Mouse (Mus musculus) midbrain, embryonic 10.5 days (tissue): ENCODE data around the gene Tbc1d16. TPM values are rescaled to one million over a fixed set of nuclear protein-coding genes. Genes with fewer than 3 reads are reported as not detected.
"Not testable (repeated sequence)": the region's sequence is repeated elsewhere in the genome, so short reads cannot be mapped to it uniquely, and the experiment has no call there.

Source experiments
- DNase-seq: peaks from one replicate; pipeline ENCODE4 v3.0.0-alpha.2; 2017; ENCODE audit warnings: low spot score
- H3K27ac ChIP-seq: fragments of 300-500 bp; sonication (generic); replicated peaks from 2 replicates; pipeline ENCODE4 v1.5.1; 2016; ENCODE audit warnings: mild to moderate bottlenecking
- H3K27me3 ChIP-seq: fragments of 300-500 bp; sonication (generic); 2 replicates; pipeline ENCODE4 v1.6.1; 2016; ENCODE audit warnings: low read depth, mild to moderate bottlenecking; ENCODE audit not compliant: poor library complexity, severe bottlenecking
- H3K36me3 ChIP-seq: fragments of 300-500 bp; sonication (generic); 2 replicates; pipeline ENCODE4 v1.6.1; 2016; ENCODE audit warnings: mild to moderate bottlenecking, moderate library complexity
- H3K4me1 ChIP-seq: fragments of 300-500 bp; sonication (generic); 2 replicates; pipeline ENCODE4 v1.6.1; 2016
- H3K4me3 ChIP-seq: fragments of 300-500 bp; sonication (generic); 2 replicates; pipeline ENCODE4 v1.5.1; 2016; ENCODE audit warnings: mild to moderate bottlenecking, moderate library complexity
- H3K9me3 ChIP-seq: fragments of 300-500 bp; sonication (generic); replicated peaks from 2 replicates; pipeline ENCODE4 v1.6.1; 2016; ENCODE audit warnings: mild to moderate bottlenecking
- WGBS: fragments of 180-500 bp; shearing (Covaris S2); methylation state at CpG from one replicate; pipeline ENCODE4 v1.1.7; 2016; 5-methylcytosine and 5-hydroxymethylcytosine counted together
- polyA plus RNA-seq: library from polyadenylated mRNA; unstranded; fragments of >200 nt; fragmentation: Nextera tagmentation; extraction: Ambion mirVana; gene quantifications from 2 replicates; pipeline ENCODE4 v1.2.1, GENCODE M21; 2016

The Tbc1d16 gene
- polyA plus RNA-seq, 1 experiment from 2014 or later: 27.0 TPM

DNA sequence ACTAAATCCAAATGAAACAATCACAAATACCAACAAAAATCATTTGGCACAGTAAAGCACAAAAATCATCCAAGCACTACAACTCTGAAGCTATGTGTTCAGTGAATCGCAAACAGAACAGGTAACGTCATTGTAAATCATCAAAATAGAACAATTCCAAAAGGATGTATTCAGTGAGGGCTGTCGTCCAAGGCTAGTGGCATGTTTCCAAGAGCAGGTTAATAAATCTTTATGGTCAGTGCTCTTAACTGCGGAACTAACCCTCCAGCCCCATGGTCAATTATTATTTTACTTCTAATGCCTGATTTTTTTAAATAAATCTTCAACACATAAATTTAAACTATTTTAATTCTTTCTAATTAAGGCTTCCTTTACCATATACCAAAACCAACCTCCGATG is 28.3 kb upstream of the Tbc1d16 start:
- 93% methylated on average over 5 of the region's 5 CpGs for WGBS
- not testable (repeated sequence) for H3K27ac ChIP-seq

DNA sequence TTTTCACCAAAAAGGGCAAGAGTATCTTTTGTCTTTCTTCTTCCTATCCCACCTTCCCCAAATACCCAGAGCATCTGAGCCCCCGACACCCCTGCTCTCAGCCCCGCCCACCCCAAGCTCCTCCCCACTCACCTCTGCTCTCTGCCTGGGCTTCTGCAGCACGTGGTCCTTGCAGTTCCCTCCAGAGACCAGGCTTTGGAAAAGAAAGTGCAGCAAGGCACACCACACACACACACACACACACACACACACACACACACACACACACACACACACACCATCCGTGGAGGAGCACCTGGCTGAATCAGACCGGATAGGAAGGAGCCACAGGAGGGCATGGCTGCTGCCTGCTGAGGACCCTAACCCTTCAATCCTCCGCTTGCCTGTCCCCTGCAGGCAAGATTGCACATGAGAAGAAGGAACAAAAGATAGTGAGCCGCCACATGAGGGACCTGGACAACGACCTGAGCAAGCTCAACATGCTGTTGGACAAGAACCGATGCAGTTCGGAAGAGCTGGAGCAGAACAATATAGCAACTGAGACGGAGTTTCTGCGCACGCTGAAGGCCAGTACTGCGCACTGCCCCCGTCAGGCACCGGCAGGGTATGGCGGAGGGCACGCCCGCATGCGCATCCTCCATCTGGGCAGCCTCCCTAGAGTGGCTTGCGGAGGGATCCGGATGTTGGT is 24.7 kb upstream of the Tbc1d16 start:
- peak; percentile 70 for DNase-seq
- H3K27ac ChIP-seq: peak overlapping the region; percentile 75
- peaks cover 24% of the 10 kb centered on the region for H3K27me3 ChIP-seq
- no peaks in the 10 kb centered on the region for H3K9me3 ChIP-seq
- peaks cover 18% of the 10 kb centered on the region for H3K36me3 ChIP-seq
- peaks cover 40% of the 10 kb centered on the region for H3K4me1 ChIP-seq
- 7% methylated on average over 22 of the region's 22 CpGs for WGBS
- peak overlapping the region; percentile 37 for H3K4me3 ChIP-seq

More for the DNA sequence above, 28.3 kb upstream of the Tbc1d16 start:
- Histone ChIP-seq H3K36me3 (peaks cover 39% of the 10 kb centered on the region), H3K27me3 (peaks cover 20% of the 10 kb centered on the region), H3K4me1 (peaks cover 38% of the 10 kb centered on the region)
- DNase-seq, H3K4me3 ChIP-seq, H3K9me3 ChIP-seq: not testable (repeated sequence)

DNA sequence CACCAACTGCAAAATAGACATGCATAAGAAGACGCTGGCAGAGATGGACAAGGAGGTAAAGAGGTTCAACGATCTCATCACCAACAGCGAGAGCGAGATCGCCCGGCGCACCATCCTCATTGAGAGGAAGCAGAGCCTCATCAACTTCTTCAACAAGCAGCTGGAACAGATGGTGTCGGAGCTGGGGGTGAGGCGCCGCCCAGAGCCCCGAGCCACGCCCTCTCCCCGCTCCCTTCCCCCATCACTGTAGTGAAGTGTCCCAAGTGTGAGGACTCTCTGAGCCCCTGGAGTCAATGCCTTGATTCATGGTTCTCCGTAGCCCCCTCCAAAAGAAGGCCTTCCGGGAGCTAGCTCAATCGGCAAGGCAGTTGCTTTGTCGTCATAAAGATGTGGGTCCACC is 22.7 kb upstream of the Tbc1d16 start:
- Histone ChIP-seq H3K4me3 (no peak overlapping the region), H3K4me1 (peaks cover 30% of the 10 kb centered on the region), H3K36me3 (peaks cover 20% of the 10 kb centered on the region), H3K9me3 (no peaks in the 10 kb centered on the region), H3K27me3 (peaks cover 24% of the 10 kb centered on the region), H3K27ac (peak overlapping the region; percentile 33; the same call in 1 of the 2 replicates)
- no peak for DNase-seq
- WGBS: 70% methylated on average over 17 of the region's 17 CpGs

DNA sequence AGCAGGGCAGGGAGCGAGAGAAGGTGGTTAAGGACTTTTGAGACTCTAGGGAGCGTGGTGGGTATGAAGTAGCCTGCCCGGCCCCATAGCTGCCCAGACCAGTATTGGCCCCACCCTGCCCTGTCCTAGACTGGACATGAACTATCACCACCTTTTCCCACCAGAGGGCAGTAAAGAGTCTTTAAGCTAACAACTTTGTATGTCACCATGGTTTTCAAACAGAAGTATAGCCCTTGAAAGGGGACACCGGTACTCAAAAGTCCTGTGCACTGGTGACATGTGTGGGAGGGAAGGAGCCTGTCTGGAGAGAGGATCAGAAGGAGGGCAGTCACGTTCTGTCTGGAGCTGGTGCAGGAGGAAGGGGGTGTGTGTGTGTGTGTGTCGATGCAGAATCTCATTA is 20.7 kb upstream of the Tbc1d16 start:
- peaks cover 27% of the 10 kb centered on the region for H3K36me3 ChIP-seq
- no peaks in the 10 kb centered on the region for H3K9me3 ChIP-seq
- H3K4me1 ChIP-seq: peaks cover 30% of the 10 kb centered on the region
- peak; percentile 62 for DNase-seq
- 39% methylated on average over 6 of the region's 6 CpGs for WGBS
- H3K4me3 ChIP-seq: no peak overlapping the region
- H3K27ac ChIP-seq: peak overlapping the region; percentile 30; the same call in 1 of the 2 replicates
- H3K27me3 ChIP-seq: peaks cover 24% of the 10 kb centered on the region

DNA sequence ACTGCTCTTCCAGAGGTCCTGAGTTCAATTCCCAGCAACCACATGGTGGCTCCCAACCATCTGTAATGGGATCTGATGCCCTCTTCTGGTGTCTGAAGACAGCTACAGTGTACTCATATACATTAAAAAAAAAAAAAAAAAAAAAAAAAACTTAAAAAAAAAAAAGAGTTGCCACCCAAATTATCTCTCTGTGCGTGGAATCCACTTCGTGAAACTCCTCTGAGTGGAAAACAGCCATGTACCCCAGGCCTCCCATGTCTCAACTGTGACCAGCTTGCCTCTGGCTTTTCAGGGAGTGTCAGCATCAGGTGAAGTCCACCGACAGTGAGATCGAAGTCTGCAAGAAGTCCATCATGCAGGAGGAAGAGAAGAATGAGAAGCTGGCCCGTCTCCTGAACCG is 17.2 kb upstream of the Tbc1d16 start:
- WGBS: 94% methylated on average over 6 of the region's 6 CpGs
- H3K4me3 ChIP-seq, DNase-seq, H3K27ac ChIP-seq, H3K27me3 ChIP-seq, H3K4me1 ChIP-seq, H3K9me3 ChIP-seq: not testable (repeated sequence)
- H3K36me3 ChIP-seq: peaks cover 55% of the 10 kb centered on the region

DNA sequence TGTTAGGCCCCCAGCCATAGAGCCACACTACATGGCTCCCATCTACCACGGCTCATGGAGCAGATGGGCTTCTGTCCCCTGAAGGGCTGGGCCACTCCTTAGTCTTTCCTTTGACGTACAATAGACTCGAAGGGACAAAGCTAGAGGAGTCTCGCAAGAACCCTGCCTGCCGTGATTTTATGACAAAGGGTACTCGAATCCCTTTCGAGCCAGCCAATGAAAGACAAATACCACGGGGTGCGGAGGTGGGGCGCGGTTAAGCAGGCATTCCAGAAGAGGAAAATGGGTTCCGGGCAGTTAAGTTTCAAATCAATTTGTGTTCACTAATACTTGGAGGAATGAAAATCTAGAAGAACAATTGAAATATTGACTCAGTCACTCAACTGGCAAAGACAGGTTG is 11.2 kb upstream of the Tbc1d16 start:
- DNase-seq: no peak
- Histone ChIP-seq H3K36me3 (peaks cover 82% of the 10 kb centered on the region), H3K27ac (no peak overlapping the region), H3K4me3 (no peak overlapping the region), H3K9me3 (peaks cover 4% of the 10 kb centered on the region; the same call in 1 of the 2 replicates), H3K27me3 (no peaks in the 10 kb centered on the region), H3K4me1 (peaks cover 27% of the 10 kb centered on the region)
- 94% methylated on average over 12 of the region's 12 CpGs for WGBS

DNA sequence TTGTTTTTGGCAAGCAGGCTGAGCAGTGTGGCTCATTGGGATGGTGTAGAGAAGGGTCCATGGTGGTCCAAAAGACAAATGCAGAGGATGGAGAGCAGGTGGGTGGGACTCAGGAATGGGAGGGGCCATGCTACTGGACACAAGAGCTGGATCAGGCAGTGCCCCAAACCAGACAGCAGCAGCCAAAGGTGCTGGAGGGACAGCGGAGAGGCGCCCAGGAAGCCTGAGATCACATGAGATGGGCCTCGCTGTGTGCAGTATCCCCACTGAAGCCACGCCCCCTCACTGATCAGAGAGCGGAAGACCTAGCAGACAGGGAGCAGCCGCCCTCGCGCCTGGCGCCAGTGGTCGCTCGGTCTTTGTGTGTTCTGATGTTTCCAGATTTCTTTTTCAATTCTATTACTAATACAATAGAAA is 10.0 kb upstream of the Tbc1d16 start:
- peak overlapping the region; percentile 42 for H3K4me3 ChIP-seq
- peaks cover 27% of the 10 kb centered on the region for H3K4me1 ChIP-seq
- peak; percentile 57 for DNase-seq
- WGBS: 32% methylated on average over 11 of the region's 11 CpGs
- no peaks in the 10 kb centered on the region for H3K27me3 ChIP-seq
- peak overlapping the region; percentile 69 for H3K27ac ChIP-seq
- peaks cover 82% of the 10 kb centered on the region for H3K36me3 ChIP-seq
- H3K9me3 ChIP-seq: peaks cover 8% of the 10 kb centered on the region; the same call in 1 of the 2 replicates

DNA sequence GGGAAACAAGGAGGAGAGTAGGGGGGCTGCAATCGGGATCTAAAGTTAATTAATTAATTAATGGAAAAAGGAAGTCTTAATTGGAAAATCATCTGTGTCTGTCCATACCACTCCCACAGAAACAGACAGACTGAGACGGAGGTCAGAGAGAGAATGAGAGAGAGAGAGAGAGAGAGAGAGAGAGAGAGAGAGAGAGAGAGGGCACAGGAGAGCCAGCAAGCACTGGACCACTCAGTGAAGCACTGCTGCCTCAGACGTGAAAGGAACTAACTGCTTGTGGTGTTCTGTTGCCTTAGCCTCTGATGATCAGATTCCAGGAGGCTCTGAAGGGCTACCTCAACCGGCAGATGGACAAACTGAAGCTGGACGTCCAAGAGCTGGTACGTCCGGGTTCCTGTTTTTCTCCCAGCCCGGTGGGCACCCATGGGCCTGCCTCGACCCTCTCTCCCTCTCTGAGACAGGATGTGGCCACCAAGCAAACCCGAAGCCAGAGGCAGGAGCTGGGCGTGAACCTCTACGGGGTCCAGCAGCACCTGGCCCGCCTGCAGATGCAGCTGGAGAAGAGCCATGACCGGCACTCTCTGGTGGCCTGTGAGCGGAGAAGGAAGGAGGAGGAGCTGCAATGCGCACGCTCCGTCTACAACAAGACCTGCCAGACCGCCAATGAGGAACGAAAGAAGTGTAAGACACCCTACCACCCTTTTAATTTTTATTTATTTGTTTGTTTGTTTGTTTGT is 9.4 kb upstream of the Tbc1d16 start:
- H3K4me3 ChIP-seq: peak overlapping the region; percentile 42
- H3K4me1 ChIP-seq: peaks cover 27% of the 10 kb centered on the region
- 35% methylated on average over 20 of the region's 20 CpGs for WGBS
- DNase-seq: no peak
- peaks cover 82% of the 10 kb centered on the region for H3K36me3 ChIP-seq
- peak overlapping the region; percentile 69 for H3K27ac ChIP-seq
- no peaks in the 10 kb centered on the region for H3K27me3 ChIP-seq
- H3K9me3 ChIP-seq: peaks cover 8% of the 10 kb centered on the region; the same call in 1 of the 2 replicates

DNA sequence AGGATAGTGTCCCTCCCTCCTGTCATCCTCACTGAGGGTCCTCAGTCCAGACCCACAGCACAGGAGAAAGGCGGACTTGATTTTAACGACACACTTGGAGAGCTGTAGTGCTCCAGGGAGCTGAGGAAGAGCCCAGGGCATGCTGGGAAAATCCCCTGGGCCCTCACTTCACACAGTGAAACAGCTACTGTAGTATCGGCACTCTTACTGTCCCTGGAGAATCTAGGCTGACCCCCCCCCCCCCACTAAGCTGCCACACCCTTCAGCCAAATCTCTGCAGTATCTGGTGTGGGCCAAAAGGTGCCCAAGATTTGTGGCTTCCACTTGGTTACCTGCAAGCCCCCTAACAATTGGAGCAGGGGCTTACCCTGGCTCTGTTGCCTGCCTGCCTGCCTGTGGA is 8.7 kb upstream of the Tbc1d16 start:
- Histone ChIP-seq H3K9me3 (peaks cover 8% of the 10 kb centered on the region; the same call in 1 of the 2 replicates), H3K27me3 (no peaks in the 10 kb centered on the region), H3K27ac (0 out of 2 replicates have a peak overlapping the region, but pooled peaks have one; percentile 69), H3K4me3 (no peak overlapping the region), H3K4me1 (peaks cover 27% of the 10 kb centered on the region), H3K36me3 (peaks cover 82% of the 10 kb centered on the region)
- DNase-seq: no peak
- WGBS: 73% methylated on average over 3 of the region's 3 CpGs

DNA sequence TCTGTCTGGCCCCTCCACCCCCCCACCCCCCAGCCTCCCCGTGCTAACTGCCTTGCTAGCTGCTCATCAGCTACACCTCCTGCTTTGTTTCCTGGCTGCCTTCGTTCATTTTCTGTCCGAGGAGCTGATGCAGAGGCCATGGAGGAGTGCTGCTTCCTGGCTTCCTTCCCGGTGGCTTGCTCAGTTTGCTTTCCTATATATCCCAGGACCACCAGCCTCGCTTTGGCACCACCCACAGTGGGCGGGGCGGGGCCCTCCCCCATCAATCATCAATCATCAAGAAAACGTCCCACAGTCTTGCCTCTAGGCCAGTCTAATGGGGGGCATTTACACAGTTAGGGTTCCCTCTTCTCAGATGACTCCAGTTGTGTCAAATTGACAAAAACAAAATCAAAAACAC is 8.1 kb upstream of the Tbc1d16 start:
- H3K27ac ChIP-seq: no peak overlapping the region
- peaks cover 8% of the 10 kb centered on the region; the same call in 1 of the 2 replicates for H3K9me3 ChIP-seq
- peaks cover 27% of the 10 kb centered on the region for H3K4me1 ChIP-seq
- H3K27me3 ChIP-seq: no peaks in the 10 kb centered on the region
- DNase-seq: no peak
- no peak overlapping the region for H3K4me3 ChIP-seq
- 55% methylated on average over 8 of the region's 8 CpGs for WGBS
- H3K36me3 ChIP-seq: peaks cover 82% of the 10 kb centered on the region

DNA sequence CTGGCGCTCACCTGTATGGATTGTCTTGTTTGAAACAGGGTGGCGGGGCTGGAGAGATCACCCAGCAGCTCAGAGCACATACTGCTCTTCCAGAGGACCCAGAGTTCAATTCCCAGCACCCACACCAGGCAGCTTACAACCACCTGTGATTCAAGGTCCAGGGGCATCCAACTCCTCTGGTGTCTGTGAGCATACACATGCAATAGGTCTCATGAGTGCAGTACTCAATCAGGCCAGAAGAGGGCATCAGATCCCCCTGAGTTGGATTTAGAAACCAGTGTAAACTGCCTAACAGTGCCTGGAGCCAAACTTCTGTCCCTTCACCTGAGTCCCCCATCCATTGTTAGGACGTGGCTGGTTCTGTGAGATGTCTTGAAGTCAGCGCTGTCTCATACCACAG is 7.3 kb upstream of the Tbc1d16 start:
- Histone ChIP-seq H3K4me1 (peaks cover 31% of the 10 kb centered on the region), H3K27me3 (no peaks in the 10 kb centered on the region), H3K9me3 (peaks cover 8% of the 10 kb centered on the region; the same call in 1 of the 2 replicates), H3K4me3 (no peak overlapping the region), H3K27ac (no peak overlapping the region), H3K36me3 (peaks cover 80% of the 10 kb centered on the region)
- WGBS: 85% methylated on average over 4 of the region's 4 CpGs
- peak; percentile 63 for DNase-seq

DNA sequence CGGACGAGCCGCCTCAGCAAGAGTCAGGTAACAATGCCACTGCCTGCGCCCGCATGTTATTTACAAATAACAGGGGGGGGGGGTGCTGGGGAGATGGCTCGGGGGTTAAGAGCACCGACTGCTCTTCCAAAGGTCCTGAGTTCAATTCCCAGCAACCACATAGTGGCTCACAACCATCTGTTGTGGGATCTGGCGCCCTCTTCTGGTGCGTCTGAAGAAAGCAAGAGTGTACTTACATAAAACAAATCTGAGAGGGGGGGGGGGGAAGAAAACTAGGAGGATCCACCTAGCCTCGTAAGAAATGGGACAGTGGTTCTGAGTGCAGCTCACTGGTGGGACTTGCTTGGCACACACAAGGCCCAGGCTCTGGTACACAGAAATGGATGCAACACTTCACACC is 6.5 kb upstream of the Tbc1d16 start:
- Histone ChIP-seq H3K36me3 (peaks cover 72% of the 10 kb centered on the region), H3K27me3 (no peaks in the 10 kb centered on the region), H3K9me3 (peaks cover 8% of the 10 kb centered on the region; the same call in 1 of the 2 replicates), H3K27ac (no peak overlapping the region), H3K4me3 (no peak overlapping the region), H3K4me1 (peaks cover 39% of the 10 kb centered on the region)
- no peak for DNase-seq
- 93% methylated on average over 10 of the region's 10 CpGs for WGBS
